Mouse (Mus musculus) myocyte (in vitro differentiated cells): ENCODE results near the gene Arid5b. TPM values are rescaled to one million over a fixed set of nuclear protein-coding genes. Genes with fewer than 3 reads are reported as not detected.

Experiments
- H3K27me3 ChIP-seq: one replicate; pipeline ENCODE4 v1.6.1; 2011; ENCODE audit not compliant: control insufficient read depth, insufficient read depth, insufficient read length
- H3K36me3 ChIP-seq: one replicate; pipeline ENCODE4 v1.6.1; 2011; ENCODE audit not compliant: control insufficient read depth, insufficient read depth
- H3K4me2 ChIP-seq: one replicate; pipeline ENCODE4 v1.6.1; 2011; ENCODE audit warnings: low read depth, control low read depth
- H3K4me3 ChIP-seq: one replicate; pipeline ENCODE4 v1.5.1; 2011; ENCODE audit warnings: mild to moderate bottlenecking, control low read depth, moderate library complexity
- H3K79me2 ChIP-seq: one replicate; pipeline ENCODE4 v1.6.1; 2011; ENCODE audit not compliant: control insufficient read depth, insufficient read depth
- H3ac ChIP-seq: one replicate; pipeline ENCODE4 v1.6.1; 2011; ENCODE audit not compliant: control insufficient read depth, insufficient read length
- CEBPB ChIP-seq: IDR thresholded peaks from 2 replicates; pipeline ENCODE4 v1.6.1; 2011; ENCODE audit warnings: mild to moderate bottlenecking, moderate library complexity; ENCODE audit not compliant: poor library complexity, insufficient read depth, severe bottlenecking
- E2F4 ChIP-seq: IDR thresholded peaks from one replicate; pipeline ENCODE4 v1.6.1; 2011; ENCODE audit warnings: mild to moderate bottlenecking, control low read depth, moderate library complexity; ENCODE audit not compliant: insufficient read depth
- MAX ChIP-seq: IDR thresholded peaks from one replicate; pipeline ENCODE4 v1.6.1; 2011; ENCODE audit warnings: low read depth, mild to moderate bottlenecking, control low read depth
- MYOD1 ChIP-seq, 3 experiments: IDR thresholded peaks; one replicate each; pipeline ENCODE4 v1.6.1; 2011; ENCODE audit warnings: control low read depth in 2 of 3, low read depth in 2 of 3, mild to moderate bottlenecking in 2 of 3, moderate library complexity in 1 of 3; ENCODE audit not compliant: insufficient read length in 2 of 3, control insufficient read depth in 1 of 3
- MYOG ChIP-seq, 3 experiments: IDR thresholded peaks; one replicate each; pipeline ENCODE4 v1.6.1; 2011; ENCODE audit warnings: control low read depth in 2 of 3, low read depth in 2 of 3, mild to moderate bottlenecking in 2 of 3; ENCODE audit not compliant: insufficient read length in 2 of 3, control insufficient read depth in 1 of 3, insufficient read depth in 1 of 3
- POLR2A ChIP-seq: IDR thresholded peaks from one replicate; pipeline ENCODE4 v1.6.1; 2011; ENCODE audit warnings: low read depth, mild to moderate bottlenecking, control low read depth, moderate library complexity; ENCODE audit not compliant: insufficient read length
- POLR2AphosphoS2 ChIP-seq: IDR thresholded peaks from one replicate; pipeline ENCODE4 v1.6.1; 2011; ENCODE audit warnings: low read depth, control low read depth; ENCODE audit not compliant: insufficient read length
- REST ChIP-seq: IDR thresholded peaks from one replicate; pipeline ENCODE4 v1.6.1; 2011; ENCODE audit warnings: mild to moderate bottlenecking, control low read depth, moderate library complexity; ENCODE audit not compliant: insufficient read depth, insufficient read length
- SRF ChIP-seq: IDR thresholded peaks from one replicate; pipeline ENCODE4 v1.6.1; 2011; ENCODE audit warnings: low read depth; ENCODE audit not compliant: control insufficient read depth, insufficient read length
- TCF12 ChIP-seq: IDR thresholded peaks from one replicate; pipeline ENCODE4 v1.6.1; 2011; ENCODE audit warnings: mild to moderate bottlenecking, control low read depth; ENCODE audit not compliant: poor library complexity, insufficient read depth, severe bottlenecking
- TCF3 ChIP-seq: IDR thresholded peaks from one replicate; pipeline ENCODE4 v1.6.1; 2011; ENCODE audit warnings: low read depth, control low read depth; ENCODE audit not compliant: insufficient read length
- USF1 ChIP-seq: IDR thresholded peaks from one replicate; pipeline ENCODE4 v1.6.1; 2011; ENCODE audit warnings: low read depth, mild to moderate bottlenecking, control low read depth, moderate library complexity
- polyA plus RNA-seq: library from polyadenylated mRNA; unstranded; fragments of >200 nt; fragmentation: generic; extraction: Trizol; gene quantifications from one replicate; pipeline ENCODE4 v1.2.1, GENCODE M21; 2012; ENCODE audit warnings: missing spikeins

Arid5b gene
- polyA plus RNA-seq, 1 experiment: 7.7 TPM

DNA sequence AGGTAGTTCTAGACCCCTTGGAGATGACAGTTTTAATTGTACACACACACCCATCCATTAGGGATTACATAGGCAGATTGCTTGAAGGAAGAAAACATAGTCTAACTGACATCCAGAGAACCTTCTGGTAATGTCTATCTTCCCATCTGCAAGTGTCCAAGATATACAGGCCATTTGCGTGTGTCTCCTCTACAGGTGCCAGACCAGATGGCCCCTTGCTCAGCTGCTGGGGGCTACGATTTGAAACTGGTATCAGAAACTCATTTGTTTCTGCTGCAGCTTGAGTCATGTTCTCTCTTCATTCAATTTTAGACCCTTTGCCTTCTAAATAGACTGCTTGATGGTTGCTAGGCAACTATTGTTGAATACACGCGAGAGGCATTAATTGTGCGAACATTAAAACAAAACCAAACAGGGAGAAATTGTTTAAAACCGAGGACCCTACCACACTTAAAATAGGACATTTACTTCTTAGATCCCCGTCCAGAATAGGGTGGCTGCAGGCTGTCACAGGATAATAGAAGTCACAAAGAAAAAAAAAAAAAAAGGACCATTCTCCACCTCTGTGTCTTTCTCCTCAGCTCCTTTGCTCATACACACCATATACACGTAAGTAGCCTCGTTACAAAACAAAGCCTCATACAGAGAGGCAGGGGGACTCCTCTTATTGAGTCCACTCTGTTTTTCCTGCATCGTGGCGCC is 125.0 kb downstream of the Arid5b start:
- Histone ChIP-seq H3ac (no peak overlapping the region), H3K4me3 (no peak overlapping the region), H3K36me3 (no peaks in the 10 kb centered on the region), H3K79me2 (peaks cover 15% of the 10 kb centered on the region), H3K4me2 (no peak overlapping the region), H3K27me3 (no peaks in the 10 kb centered on the region)
- no peak for TF ChIP-seq POLR2A
- TF ChIP-seq E2F4: no peak
- no peak for TF ChIP-seq MYOG (IDR thresholded peaks at IDR 0.05; ENCODE audit: control insufficient read depth in 1 of 3, insufficient read depth in 1 of 3, insufficient read length in 2 of 3, low read depth in 2 of 3)
- TF ChIP-seq MAX: no peak
- no peak for TF ChIP-seq REST
- TF ChIP-seq MYOD1 (IDR thresholded peaks at IDR 0.05; ENCODE audit: control insufficient read depth in 1 of 3, insufficient read length in 2 of 3, low read depth in 2 of 3): no peak
- TF ChIP-seq TCF12: no peak
- TF ChIP-seq SRF: no peak
- TF ChIP-seq USF1: no peak
- TF ChIP-seq POLR2AphosphoS2: no peak
- TF ChIP-seq CEBPB: no peak

DNA sequence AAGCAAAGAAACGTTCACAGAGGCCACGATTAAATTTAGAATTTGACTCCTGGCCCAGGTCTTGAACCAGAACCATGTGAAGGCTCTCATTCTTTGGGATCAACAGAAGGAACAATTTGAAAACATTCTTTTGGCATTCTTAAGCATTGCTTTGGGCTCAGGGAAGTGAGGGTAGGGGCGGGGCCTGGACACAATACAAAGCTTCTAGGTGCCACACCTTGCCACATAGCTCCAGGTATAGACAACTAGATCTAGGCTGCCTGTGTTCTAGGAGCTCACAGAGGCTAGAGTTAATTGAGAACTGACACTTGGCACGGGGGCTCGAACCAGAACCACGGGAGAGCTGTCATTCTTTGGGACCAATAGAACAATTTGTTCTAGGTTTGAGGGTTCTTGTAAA is 130.0 kb downstream of the Arid5b start:
- no peaks in the 10 kb centered on the region for H3K27me3 ChIP-seq
- H3K4me3 ChIP-seq: no peak overlapping the region
- TF ChIP-seq MYOD1 (IDR thresholded peaks at IDR 0.05; ENCODE audit: control insufficient read depth in 1 of 3, insufficient read length in 2 of 3, low read depth in 2 of 3): no peak
- TF ChIP-seq POLR2AphosphoS2: no peak
- TF ChIP-seq MAX: no peak
- no peak for TF ChIP-seq USF1
- no peak for TF ChIP-seq POLR2A
- no peak for TF ChIP-seq E2F4
- no peak overlapping the region for H3ac ChIP-seq
- peaks cover 25% of the 10 kb centered on the region for H3K79me2 ChIP-seq
- H3K36me3 ChIP-seq: peaks cover 5% of the 10 kb centered on the region
- no peak overlapping the region for H3K4me2 ChIP-seq

DNA sequence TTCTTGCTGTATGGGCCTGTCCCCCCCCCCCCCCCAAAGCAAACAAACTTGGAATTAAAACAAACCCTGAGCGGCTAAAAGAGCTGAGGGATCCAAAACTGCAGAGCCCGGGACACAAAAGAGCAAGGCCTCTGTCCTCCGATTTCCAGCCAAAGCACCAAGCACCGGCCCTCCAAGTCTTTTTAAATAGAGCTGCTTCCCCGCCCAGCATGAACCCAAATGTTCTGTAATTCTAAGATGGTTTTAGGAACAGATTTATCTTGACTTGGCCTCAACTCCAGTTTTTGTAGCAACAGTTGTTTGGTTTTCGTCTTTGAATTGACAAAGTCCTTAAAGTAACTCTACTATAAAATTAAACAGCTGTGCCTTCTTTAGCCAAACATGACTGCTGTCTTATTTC is 130.8 kb downstream of the Arid5b start:
- H3K27me3 ChIP-seq: no peaks in the 10 kb centered on the region
- peaks cover 25% of the 10 kb centered on the region for H3K79me2 ChIP-seq
- no peak overlapping the region for H3ac ChIP-seq
- peaks cover 5% of the 10 kb centered on the region for H3K36me3 ChIP-seq
- peak overlapping the region; percentile 5 for H3K4me2 ChIP-seq
- TF ChIP-seq MYOD1 (IDR thresholded peaks at IDR 0.05; ENCODE audit: control insufficient read depth in 1 of 3, insufficient read length in 2 of 3, low read depth in 2 of 3) (no peak), MAX (no peak), USF1 (no peak), POLR2AphosphoS2 (no peak), CEBPB (no peak), MYOG (IDR thresholded peaks at IDR 0.05; ENCODE audit: control insufficient read depth in 1 of 3, insufficient read depth in 1 of 3, insufficient read length in 2 of 3, low read depth in 2 of 3) (peak in 1 of 3 experiments; percentile 25), TCF3 (no peak)
- no peak overlapping the region for H3K4me3 ChIP-seq

DNA sequence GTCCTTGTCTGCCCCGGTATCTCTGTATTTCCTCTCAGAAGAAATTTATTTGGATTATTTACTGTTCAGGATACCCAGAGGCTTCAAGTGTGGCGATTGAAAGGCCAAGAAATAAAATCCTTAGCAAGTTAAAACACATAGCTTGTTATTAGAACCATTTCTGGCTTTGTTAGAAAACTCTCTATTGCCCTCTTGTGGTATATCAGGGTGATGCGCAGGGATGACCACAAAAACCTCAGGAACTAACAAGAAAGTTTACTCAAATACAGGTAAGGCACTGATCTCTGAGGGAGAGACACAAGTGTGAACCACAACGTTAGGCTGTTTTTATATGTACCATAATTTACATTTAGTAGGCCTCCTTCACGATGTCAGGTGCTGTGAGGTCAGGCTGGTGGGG is 131.7 kb downstream of the Arid5b start:
- no peaks in the 10 kb centered on the region for H3K27me3 ChIP-seq
- peaks cover 28% of the 10 kb centered on the region for H3K79me2 ChIP-seq
- H3K4me2 ChIP-seq: peak overlapping the region; percentile 1
- no peak overlapping the region for H3ac ChIP-seq
- H3K4me3 ChIP-seq: no peak overlapping the region
- no peak for TF ChIP-seq MAX
- TF ChIP-seq USF1: no peak
- TF ChIP-seq REST: no peak
- no peak for TF ChIP-seq CEBPB
- TF ChIP-seq MYOD1 (IDR thresholded peaks at IDR 0.05; ENCODE audit: control insufficient read depth in 1 of 3, insufficient read length in 2 of 3, low read depth in 2 of 3): no peak
- no peak for TF ChIP-seq TCF3
- TF ChIP-seq E2F4: no peak
- no peak for TF ChIP-seq POLR2AphosphoS2
- TF ChIP-seq MYOG (IDR thresholded peaks at IDR 0.05; ENCODE audit: control insufficient read depth in 1 of 3, insufficient read depth in 1 of 3, insufficient read length in 2 of 3, low read depth in 2 of 3): no peak
- TF ChIP-seq SRF: no peak
- no peak for TF ChIP-seq TCF12
- no peak for TF ChIP-seq POLR2A
- H3K36me3 ChIP-seq: peaks cover 5% of the 10 kb centered on the region

DNA sequence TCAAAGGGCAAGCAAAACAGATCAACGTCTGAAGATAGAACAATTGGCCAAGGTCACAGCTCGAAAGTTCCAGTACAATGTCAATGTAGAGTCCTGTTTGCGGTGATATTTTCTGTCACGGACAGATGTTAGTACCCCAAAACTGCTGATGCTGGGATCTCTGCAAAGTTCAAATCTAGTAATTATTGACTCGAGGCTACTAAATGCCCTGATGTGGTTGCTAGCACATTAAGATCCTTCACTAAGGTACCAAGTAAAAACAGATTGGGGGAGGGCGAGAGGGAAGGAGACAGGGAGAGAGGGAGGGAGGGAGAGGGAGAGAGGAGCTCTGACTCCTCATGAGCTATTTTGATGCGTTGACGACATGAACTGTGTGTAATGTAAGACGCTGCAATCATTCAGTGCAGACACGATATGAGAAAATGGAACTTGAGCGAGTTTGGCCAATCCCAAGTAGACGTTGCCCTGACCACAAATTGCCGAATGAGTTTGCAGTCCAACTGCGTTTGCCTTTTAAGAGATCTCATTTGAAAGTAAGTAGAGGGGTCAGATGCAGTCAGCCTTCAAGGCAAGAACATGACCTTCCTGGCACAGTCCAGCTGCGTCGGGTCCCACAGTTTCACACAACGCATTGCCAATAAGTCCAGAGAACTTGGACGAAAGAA is 133.1 kb downstream of the Arid5b start:
- H3K79me2 ChIP-seq: peaks cover 28% of the 10 kb centered on the region
- no peak overlapping the region for H3K4me3 ChIP-seq
- H3ac ChIP-seq: no peak overlapping the region
- peaks cover 5% of the 10 kb centered on the region for H3K36me3 ChIP-seq
- TF ChIP-seq MYOG (IDR thresholded peaks at IDR 0.05; ENCODE audit: control insufficient read depth in 1 of 3, insufficient read depth in 1 of 3, insufficient read length in 2 of 3, low read depth in 2 of 3) (no peak), MYOD1 (IDR thresholded peaks at IDR 0.05; ENCODE audit: control insufficient read depth in 1 of 3, insufficient read length in 2 of 3, low read depth in 2 of 3) (no peak), USF1 (no peak), MAX (no peak), SRF (no peak), TCF12 (no peak), REST (no peak)
- H3K27me3 ChIP-seq: no peaks in the 10 kb centered on the region
- no peak overlapping the region for H3K4me2 ChIP-seq
